Mouse (Mus musculus): ENCODE results near the gene Slc10a6. TPM values are rescaled to one million over a fixed set of nuclear protein-coding genes. Genes with fewer than 3 reads are reported as not detected.

Slc10a6 gene
- total and polyA plus RNA-seq, 3 experiments = not detected

DNA sequence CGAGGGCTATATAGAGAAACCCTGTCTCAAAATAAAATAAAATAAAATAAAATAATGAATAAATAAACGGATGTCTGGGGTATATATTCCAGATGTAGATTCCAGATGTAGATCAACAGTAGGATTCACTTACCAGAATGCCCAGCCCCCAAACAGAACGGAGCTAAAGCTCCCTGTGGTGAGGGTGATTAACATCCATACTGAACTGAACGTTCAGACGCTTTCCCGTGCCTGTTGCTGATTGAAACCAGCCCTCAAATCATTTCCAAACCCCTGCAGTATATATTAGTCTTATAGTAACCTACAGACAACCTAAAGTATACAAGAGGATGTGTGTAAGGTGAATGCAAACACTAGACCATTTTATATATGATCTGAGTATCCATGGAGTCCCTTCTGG lies 45.3 kb upstream of the Slc10a6 start:
- dilution Hi-C loops (cut with MboI; ENCODE audit: extremely low pct_ligation_motif_present, extremely low pct_unique_long_range_greater_than_20kb, low sequenced_read_pairs) (no loop called here), in situ Hi-C loops (cut with MboI; ENCODE audit: low pct_ligation_motif_present, low pct_unique_long_range_greater_than_20kb, low sequenced_read_pairs) (no loop called here)
- no peaks in the 10 kb centered on the region for H3K79me2 ChIP-seq (replicated peaks; ENCODE audit: control insufficient read depth, extremely low read depth, insufficient read depth, poor library complexity, severe bottlenecking)

GRCm38 (mm10) chr5:103673611-103674010 lies 44.4 kb upstream of the Slc10a6 start:
- in situ Hi-C loops (cut with MboI; ENCODE audit: low pct_ligation_motif_present, low pct_unique_long_range_greater_than_20kb, low sequenced_read_pairs) = no loop called here
- H3K4me2 ChIP-seq (ENCODE audit: insufficient read depth, low read depth, poor library complexity, severe bottlenecking) = no peak overlapping the region
- no peak for TF ChIP-seq E2F4 (IDR thresholded peaks at IDR 0.05; ENCODE audit: insufficient replicate concordance, low read depth, low read length)
- TF ChIP-seq MAX (IDR thresholded peaks at IDR 0.05; ENCODE audit: low read length) = no peak
- no peak for TF ChIP-seq TCF12 (IDR thresholded peaks at IDR 0.05; ENCODE audit: low read depth, low read length)
- TF ChIP-seq SIN3A (IDR thresholded peaks at IDR 0.05; ENCODE audit: low read length) = no peak
- no peak for TF ChIP-seq ZMIZ1 (IDR thresholded peaks at IDR 0.05; ENCODE audit: low read depth, low read length)
- no peak for TF ChIP-seq JUN (IDR thresholded peaks at IDR 0.05; ENCODE audit: insufficient read depth, low read depth, low read length)
- no peak for TF ChIP-seq CHD1 (IDR thresholded peaks at IDR 0.05; ENCODE audit: low read depth, low read length)
- no peak for TF ChIP-seq TBP (conservative IDR thresholded peaks at IDR 0.05; ENCODE audit: low read depth, low read length)
- TF ChIP-seq MYC (IDR thresholded peaks at IDR 0.05; ENCODE audit: low read depth, low read length) = no peak
- no peak for TF ChIP-seq EP300 (IDR thresholded peaks at IDR 0.05; ENCODE audit: low read length)

More for the DNA sequence above, 45.3 kb upstream of the Slc10a6 start:
- no peak for DNase-seq (ENCODE audit: extremely low read depth)
- Histone ChIP-seq H3K9me3 (replicated peaks; ENCODE audit: low read length) (no peaks in the 10 kb centered on the region), H3K27ac (ENCODE audit: insufficient read depth, low read depth) (no peak overlapping the region), H3K4me3 (replicated peaks in 1 of 3; ENCODE audit: low read depth in 2 of 3, low read length in 2 of 3, poor library complexity in 1 of 3) (no peak overlapping the region), H3K27me3 (replicated peaks) (no peaks in the 10 kb centered on the region), H3K36me3 (replicated peaks in 1 of 2; ENCODE audit: control insufficient read depth in 1 of 2, insufficient read depth in 1 of 2, low read length in 1 of 2) (no peaks in the 10 kb centered on the region), H3K9ac (ENCODE audit: insufficient read depth, low read depth) (no peak overlapping the region), H3K4me2 (ENCODE audit: insufficient read depth, low read depth, poor library complexity, severe bottlenecking) (no peak overlapping the region), H3K4me1 (ENCODE audit: control insufficient read depth in 1 of 2, insufficient read depth in 2 of 2) (peaks cover 7 to 13% of the 10 kb centered on the region in 2 experiments; a peak in 3 of 4 replicates)
- no peak for TF ChIP-seq USF1 (IDR thresholded peaks at IDR 0.05; ENCODE audit: low read depth, low read length)
- TF ChIP-seq MAFK (IDR thresholded peaks at IDR 0.05; ENCODE audit: insufficient replicate concordance, low read length) = no peak
- TF ChIP-seq POLR2AphosphoS2 (IDR thresholded peaks at IDR 0.05; ENCODE audit: low read depth, low read length) = no peak
- TF ChIP-seq NRF1 (IDR thresholded peaks at IDR 0.05; ENCODE audit: low read depth, low read length) = no peak
- no peak for TF ChIP-seq SMC3 (IDR thresholded peaks at IDR 0.05; ENCODE audit: low read depth, low read length)
- TF ChIP-seq USF2 (conservative IDR thresholded peaks at IDR 0.05; ENCODE audit: low read depth, low read length) = no peak
- TF ChIP-seq HCFC1 (IDR thresholded peaks at IDR 0.05; ENCODE audit: low read depth, low read length) = no peak
- TF ChIP-seq POLR2A (IDR thresholded peaks at IDR 0.05; ENCODE audit: low read depth, low read length) = no peak
- no peak for TF ChIP-seq MYC (IDR thresholded peaks at IDR 0.05; ENCODE audit: low read depth, low read length)
- TF ChIP-seq JUND (conservative IDR thresholded peaks at IDR 0.05; ENCODE audit: low read depth, low read length) = no peak
- no peak for TF ChIP-seq EP300 (IDR thresholded peaks at IDR 0.05; ENCODE audit: low read length)
- no peak for TF ChIP-seq ELF1 (IDR thresholded peaks at IDR 0.05; ENCODE audit: low read depth, low read length)
- TF ChIP-seq ZNF384 (IDR thresholded peaks at IDR 0.05; ENCODE audit: low read depth, low read length) = no peak

More at GRCm38 (mm10) chr5:103673611-103674010, 44.4 kb upstream of the Slc10a6 start:
- Histone ChIP-seq H3K9me3 (replicated peaks; ENCODE audit: low read length) (no peaks in the 10 kb centered on the region), H3K36me3 (replicated peaks in 1 of 2; ENCODE audit: control insufficient read depth in 1 of 2, insufficient read depth in 1 of 2, low read length in 1 of 2) (no peaks in the 10 kb centered on the region), H3K27ac (ENCODE audit: insufficient read depth, low read depth) (no peak overlapping the region), H3K4me1 (ENCODE audit: control insufficient read depth in 1 of 2, insufficient read depth in 2 of 2) (peaks cover 4 to 7% of the 10 kb centered on the region in 2 experiments; a peak in 2 of 4 replicates), H3K27me3 (replicated peaks) (no peaks in the 10 kb centered on the region), H3K79me2 (replicated peaks; ENCODE audit: control insufficient read depth, extremely low read depth, insufficient read depth, poor library complexity, severe bottlenecking) (no peaks in the 10 kb centered on the region), H3K4me3 (replicated peaks in 1 of 3; ENCODE audit: low read depth in 2 of 3, low read length in 2 of 3, poor library complexity in 1 of 3) (no peak overlapping the region), H3K9ac (ENCODE audit: insufficient read depth, low read depth) (no peak overlapping the region)
- DNase-seq (ENCODE audit: extremely low read depth) = no peak
- dilution Hi-C loops (cut with MboI; ENCODE audit: extremely low pct_ligation_motif_present, extremely low pct_unique_long_range_greater_than_20kb, low sequenced_read_pairs) = no loop called here
